Mouse (Mus musculus) midbrain, embryonic 15.5 days (tissue): ENCODE data around the gene Wdr59. TPM values are rescaled to one million over a fixed set of nuclear protein-coding genes. Genes with fewer than 3 reads are reported as not detected.

Source experiments
- ATAC-seq: fragments of 200-750 bp; cut with Nextera tagmentation; replicated peaks from 2 replicates; pipeline ENCODE4 v1.8.0; 2017; ENCODE audit warnings: moderate TSS enrichment
- H3K27ac ChIP-seq: fragments of 300-500 bp; sonication (generic); 2 replicates; pipeline ENCODE4 v1.5.1; 2015; ENCODE audit warnings: mild to moderate bottlenecking, inconsistent platforms
- H3K27me3 ChIP-seq: fragments of 300-500 bp; sonication (generic); replicated peaks from 2 replicates; pipeline ENCODE4 v1.6.1; 2015; ENCODE audit warnings: inconsistent platforms
- H3K36me3 ChIP-seq: fragments of 300-500 bp; sonication (generic); replicated peaks from 2 replicates; pipeline ENCODE4 v1.6.1; 2015; ENCODE audit warnings: inconsistent platforms
- H3K4me1 ChIP-seq: fragments of 300-500 bp; sonication (generic); 2 replicates; pipeline ENCODE4 v1.6.1; 2015; ENCODE audit warnings: inconsistent platforms
- H3K4me2 ChIP-seq: fragments of 300-500 bp; sonication (generic); 2 replicates; pipeline ENCODE4 v1.6.1; 2015; ENCODE audit warnings: inconsistent platforms, mild to moderate bottlenecking, moderate library complexity
- H3K4me3 ChIP-seq: fragments of 300-500 bp; sonication (generic); 2 replicates; pipeline ENCODE4 v1.5.1; 2015; ENCODE audit warnings: mild to moderate bottlenecking, inconsistent platforms
- H3K9ac ChIP-seq: fragments of 300-500 bp; sonication (generic); 2 replicates; pipeline ENCODE4 v1.6.1; 2015; ENCODE audit warnings: mild to moderate bottlenecking, inconsistent platforms
- H3K9me3 ChIP-seq: fragments of 300-500 bp; sonication (generic); 2 replicates; pipeline ENCODE4 v1.6.1; 2016; ENCODE audit warnings: inconsistent platforms
- WGBS: fragments of 180-500 bp; shearing (Covaris S2); methylation state at CpG from one replicate; pipeline ENCODE4 v1.1.7; 2015; ENCODE audit warnings: mixed read lengths; 5-methylcytosine and 5-hydroxymethylcytosine counted together
- polyA plus RNA-seq: library from polyadenylated mRNA; unstranded; fragments of >200 nt; fragmentation: Nextera tagmentation; extraction: Ambion mirVana; gene quantifications from 2 replicates; pipeline ENCODE4 v1.2.1, GENCODE M21; 2015

The Wdr59 gene
- polyA plus RNA-seq, 1 experiment from 2014 or later, result 8.3 TPM

- Histone ChIP-seq H3K36me3 (no peaks in the 10 kb centered on the region), H3K27ac (no peak overlapping the region), H3K27me3 (no peaks in the 10 kb centered on the region), H3K4me3 (no peak overlapping the region), H3K9me3 (no peaks in the 10 kb centered on the region), H3K4me2 (no peak overlapping the region), H3K9ac (no peak overlapping the region), H3K4me1 (peaks cover 45% of the 10 kb centered on the region)
- 70% methylated on average over 8 of the region's 8 CpGs for WGBS
- ATAC-seq, result no peak
Measured at GRCm38 (mm10) chr8:111551511-111552130, 29.7 kb upstream of the Wdr59 start.

DNA sequence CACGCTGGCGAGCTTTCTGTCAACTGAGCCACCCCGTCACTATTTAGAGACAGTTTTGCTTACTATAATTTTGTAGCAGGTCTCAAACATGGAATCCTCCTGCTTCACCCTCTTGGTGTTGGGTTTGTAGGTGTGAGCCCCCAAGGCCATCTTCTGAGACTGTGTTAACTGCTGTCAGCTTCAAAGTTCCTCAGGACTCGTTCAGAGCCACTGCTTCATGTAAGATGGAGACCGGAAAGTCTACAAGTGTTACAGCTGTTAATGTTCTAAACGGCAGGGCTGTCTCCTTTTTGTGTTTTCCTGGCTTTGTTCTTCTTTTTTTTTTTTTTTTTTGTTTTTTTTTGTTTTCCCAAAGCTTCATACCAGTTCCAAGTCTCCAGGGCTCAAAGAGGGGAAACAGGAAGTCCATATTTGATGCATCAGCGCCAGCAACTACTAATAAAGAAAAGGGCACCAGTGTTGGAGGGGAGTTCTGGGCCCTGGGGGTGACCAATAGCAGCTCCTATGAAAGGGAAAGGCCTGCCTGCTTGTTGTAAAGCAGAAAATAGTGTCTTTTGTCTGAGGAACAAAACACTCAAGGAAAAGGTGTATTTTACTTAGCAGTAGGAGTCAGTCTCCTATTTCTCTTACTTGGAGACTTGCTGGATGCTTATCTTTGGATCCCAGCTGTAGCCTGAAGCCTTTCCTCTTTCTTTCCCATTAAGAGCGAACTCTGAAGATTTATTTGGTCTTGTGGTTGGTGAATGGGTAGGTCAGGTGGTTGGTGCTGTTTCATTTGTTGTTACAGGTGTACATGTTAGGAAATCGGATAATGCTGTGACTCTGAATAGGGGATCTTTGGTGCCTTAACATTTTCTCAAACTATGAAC is 28.3 kb upstream of the Wdr59 start:
- ATAC-seq, result no peak
- Histone ChIP-seq H3K27ac (peak overlapping the region; percentile 50), H3K9ac (no peak overlapping the region), H3K27me3 (no peaks in the 10 kb centered on the region), H3K9me3 (no peaks in the 10 kb centered on the region), H3K4me2 (no peak overlapping the region), H3K36me3 (no peaks in the 10 kb centered on the region), H3K4me1 (peaks cover 40% of the 10 kb centered on the region), H3K4me3 (no peak overlapping the region)
- 68% methylated on average over 9 of the region's 9 CpGs for WGBS

DNA sequence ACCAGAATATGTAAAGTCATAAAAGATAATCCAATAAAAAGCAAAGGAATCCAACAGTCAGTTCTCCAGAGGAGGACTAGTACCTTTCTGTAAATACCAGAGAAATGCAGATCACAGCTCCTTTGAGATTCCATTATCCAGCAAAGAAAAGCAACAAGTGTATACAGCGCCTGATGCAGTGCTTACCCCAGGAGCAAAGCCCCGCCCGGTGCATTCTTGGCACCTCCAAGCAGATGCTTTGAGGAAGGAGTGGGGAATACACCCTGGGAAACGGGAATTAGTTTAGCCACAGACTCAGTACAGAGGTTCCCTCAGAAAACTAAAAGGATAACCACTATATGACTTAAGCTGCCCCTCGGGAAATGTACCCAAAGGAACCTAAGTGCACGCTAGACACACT is 26.3 kb upstream of the Wdr59 start:
- no peaks in the 10 kb centered on the region for H3K9me3 ChIP-seq
- peaks cover 26% of the 10 kb centered on the region for H3K4me1 ChIP-seq
- no peak overlapping the region for H3K27ac ChIP-seq
- no peak overlapping the region for H3K4me3 ChIP-seq
- WGBS, result 87% methylated on average over 6 of the region's 6 CpGs
- H3K9ac ChIP-seq, result no peak overlapping the region
- no peak overlapping the region for H3K4me2 ChIP-seq
- no peaks in the 10 kb centered on the region for H3K36me3 ChIP-seq
- no peaks in the 10 kb centered on the region for H3K27me3 ChIP-seq
- no peak for ATAC-seq

- Histone ChIP-seq H3K4me1 (peaks cover 24% of the 10 kb centered on the region), H3K4me3 (no peak overlapping the region), H3K27ac (no peak overlapping the region), H3K27me3 (no peaks in the 10 kb centered on the region), H3K36me3 (no peaks in the 10 kb centered on the region), H3K9ac (no peak overlapping the region), H3K9me3 (no peaks in the 10 kb centered on the region), H3K4me2 (no peak overlapping the region)
- 88% methylated on average over 3 of the region's 3 CpGs for WGBS
- ATAC-seq, result no peak
Measured at GRCm38 (mm10) chr8:111547144-111547543, 25.3 kb upstream of the Wdr59 start.

- Histone ChIP-seq H3K4me3 (no peak overlapping the region), H3K4me1 (peaks cover 37% of the 10 kb centered on the region), H3K36me3 (no peaks in the 10 kb centered on the region), H3K9me3 (no peaks in the 10 kb centered on the region), H3K9ac (no peak overlapping the region), H3K4me2 (no peak overlapping the region), H3K27ac (no peak overlapping the region), H3K27me3 (no peaks in the 10 kb centered on the region)
- no peak for ATAC-seq
- 91% methylated on average over 8 of the region's 8 CpGs for WGBS
Measured at GRCm38 (mm10) chr8:111545406-111546156, 23.7 kb upstream of the Wdr59 start.

GRCm38 (mm10) chr8:111543712-111544380 is 22.0 kb upstream of the Wdr59 start:
- ATAC-seq, result no peak
- Histone ChIP-seq H3K9me3 (no peaks in the 10 kb centered on the region), H3K36me3 (no peaks in the 10 kb centered on the region), H3K4me2 (no peak overlapping the region), H3K27ac (no peak overlapping the region), H3K9ac (no peak overlapping the region), H3K27me3 (no peaks in the 10 kb centered on the region), H3K4me3 (no peak overlapping the region), H3K4me1 (peaks cover 40% of the 10 kb centered on the region)
- WGBS, result 90% methylated on average over 9 of the region's 9 CpGs

DNA sequence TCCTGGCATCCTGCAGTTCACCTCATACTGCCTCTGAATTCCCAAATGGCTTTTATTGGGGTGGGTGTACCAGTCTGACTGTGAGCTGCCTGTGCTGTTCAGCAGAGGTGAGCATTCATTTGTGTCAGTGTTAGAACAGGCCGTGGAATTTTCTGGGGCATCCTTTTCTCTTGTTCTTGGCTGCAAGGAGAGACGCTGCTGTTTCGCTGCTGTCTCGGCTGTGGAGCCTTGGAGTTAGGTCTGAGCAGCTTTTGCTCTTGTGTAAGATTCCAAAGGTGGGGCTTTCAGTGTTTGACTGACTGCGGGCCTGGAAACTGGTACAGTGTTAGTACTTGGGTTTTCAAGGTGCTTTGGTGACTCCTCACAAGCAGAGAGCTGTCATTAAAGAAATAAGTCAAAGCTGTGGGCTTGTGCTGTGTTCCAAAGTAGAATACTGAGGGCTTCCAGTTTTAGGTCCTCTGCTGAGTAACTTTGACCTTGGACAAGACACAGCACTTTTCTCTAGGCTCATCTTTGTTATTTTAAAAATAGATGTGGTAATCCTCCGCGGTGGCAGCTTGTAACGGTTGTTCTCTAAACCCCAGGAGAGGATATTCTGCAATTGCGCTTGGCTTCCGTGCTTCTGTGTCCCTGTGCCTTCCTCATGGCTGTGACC is 17.7 kb upstream of the Wdr59 start:
- WGBS, result 30% methylated on average over 10 of the region's 10 CpGs
- H3K4me3 ChIP-seq, result peak overlapping the region; percentile 89
- H3K4me1 ChIP-seq, result peaks cover 52% of the 10 kb centered on the region
- H3K27ac ChIP-seq, result no peak overlapping the region
- H3K36me3 ChIP-seq, result no peaks in the 10 kb centered on the region
- peak overlapping the region; percentile 88 for H3K4me2 ChIP-seq
- H3K9ac ChIP-seq, result peak overlapping the region; percentile 14; the same call in 1 of the 2 replicates
- ATAC-seq, result no peak
- H3K27me3 ChIP-seq, result no peaks in the 10 kb centered on the region
- no peaks in the 10 kb centered on the region for H3K9me3 ChIP-seq

DNA sequence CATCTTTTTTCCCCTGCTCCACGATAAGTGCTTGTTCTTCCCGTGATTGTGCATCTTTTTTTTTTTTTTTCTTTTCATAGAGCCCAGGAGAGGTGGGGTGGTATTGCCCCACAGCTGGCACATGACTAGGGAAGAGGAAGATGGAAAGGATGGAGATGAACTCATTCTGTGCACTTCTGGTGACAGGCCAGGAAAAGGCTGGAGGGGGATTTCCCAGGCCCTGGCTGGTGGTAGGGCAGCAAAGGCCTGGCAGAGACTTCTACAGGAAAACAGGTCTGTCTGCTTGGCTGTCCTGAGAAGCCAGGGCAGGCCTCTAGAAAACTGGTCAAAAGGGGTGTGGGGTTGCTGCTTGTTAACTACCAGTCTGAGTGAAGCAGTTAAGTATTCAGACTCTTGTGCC is 16.3 kb upstream of the Wdr59 start:
- ATAC-seq, result no peak
- peak overlapping the region; percentile 100 for H3K9ac ChIP-seq
- H3K27ac ChIP-seq, result peak overlapping the region; percentile 98
- no peaks in the 10 kb centered on the region for H3K27me3 ChIP-seq
- H3K4me3 ChIP-seq, result peak overlapping the region; percentile 89
- 0% methylated on average over 2 of the region's 2 CpGs for WGBS
- H3K4me2 ChIP-seq, result peak overlapping the region; percentile 88
- peaks cover 49% of the 10 kb centered on the region for H3K4me1 ChIP-seq
- no peaks in the 10 kb centered on the region for H3K9me3 ChIP-seq
- H3K36me3 ChIP-seq, result no peaks in the 10 kb centered on the region

DNA sequence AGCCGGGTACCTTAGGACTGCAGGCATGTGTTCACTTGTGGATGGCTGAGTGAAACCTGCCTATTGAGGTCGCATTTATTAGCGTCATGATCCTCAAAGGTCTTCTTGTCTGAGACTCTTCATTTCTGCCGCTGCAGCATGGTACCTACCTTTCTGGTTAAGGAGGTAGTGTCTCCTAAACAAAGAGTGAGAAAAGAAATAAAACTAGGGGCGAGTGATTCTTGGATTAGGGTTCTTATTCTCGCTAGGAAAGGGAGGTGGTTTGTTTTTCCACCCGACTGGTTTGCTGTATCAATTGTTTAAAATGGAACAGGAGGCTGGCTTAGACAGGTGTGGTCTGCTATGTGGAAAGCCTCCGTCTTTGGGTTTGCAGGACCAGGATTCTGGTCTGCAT is 15.9 kb upstream of the Wdr59 start:
- H3K27me3 ChIP-seq, result no peaks in the 10 kb centered on the region
- H3K36me3 ChIP-seq, result no peaks in the 10 kb centered on the region
- H3K27ac ChIP-seq, result peak overlapping the region; percentile 98
- ATAC-seq, result no peak; the same call in 1 of the 2 replicates
- H3K9ac ChIP-seq, result peak overlapping the region; percentile 100
- WGBS, result 4% methylated on average over 8 of the region's 8 CpGs
- H3K4me2 ChIP-seq, result peak overlapping the region; percentile 88
- peak overlapping the region; percentile 89 for H3K4me3 ChIP-seq
- no peaks in the 10 kb centered on the region for H3K9me3 ChIP-seq
- H3K4me1 ChIP-seq, result peaks cover 49% of the 10 kb centered on the region

- under 1% methylated on average over 64 of the region's 64 CpGs for WGBS
- H3K4me3 ChIP-seq, result peak overlapping the region; percentile 89
- peaks cover 45% of the 10 kb centered on the region for H3K4me1 ChIP-seq
- peak overlapping the region; percentile 100 for H3K9ac ChIP-seq
- H3K4me2 ChIP-seq, result peak overlapping the region; percentile 88
- H3K27ac ChIP-seq, result peak overlapping the region; percentile 98
- peak; percentile 66 for ATAC-seq
- no peaks in the 10 kb centered on the region for H3K27me3 ChIP-seq
- no peaks in the 10 kb centered on the region for H3K9me3 ChIP-seq
- no peaks in the 10 kb centered on the region for H3K36me3 ChIP-seq
Measured at GRCm38 (mm10) chr8:111536978-111537764, 15.3 kb upstream of the Wdr59 start.
